Mouse (Mus musculus) urinary bladder, postnatal 36 days (tissue): ENCODE measurements around the gene Yipf2.

Experiments used
- DNase-seq, 2 experiments: peaks; one replicate each; pipeline ENCODE4 v3.0.0; 2022; ENCODE audit warnings: low spot score in 2 of 2, mixed read lengths in 1 of 2

Yipf2 gene

GRCm38 (mm10) chr9:21592703-21593121, at the start of gene Yipf2, which contains the start of gene Timm29:
TSS of gene Yipf2 (minus strand) at chr9:21592828.
TSS of gene Timm29 (plus strand) at chr9:21592722.
- DNase-seq, result peak; percentile 85 to 90

- DNase-seq, result no peak
Observed at GRCm38 (mm10) chr9:21639031-21639430, 46.4 kb upstream of the Yipf2 start.

GRCm38 (mm10) chr9:21635639-21636038, 43.0 kb upstream of the Yipf2 start:
- no peak for DNase-seq

DNA sequence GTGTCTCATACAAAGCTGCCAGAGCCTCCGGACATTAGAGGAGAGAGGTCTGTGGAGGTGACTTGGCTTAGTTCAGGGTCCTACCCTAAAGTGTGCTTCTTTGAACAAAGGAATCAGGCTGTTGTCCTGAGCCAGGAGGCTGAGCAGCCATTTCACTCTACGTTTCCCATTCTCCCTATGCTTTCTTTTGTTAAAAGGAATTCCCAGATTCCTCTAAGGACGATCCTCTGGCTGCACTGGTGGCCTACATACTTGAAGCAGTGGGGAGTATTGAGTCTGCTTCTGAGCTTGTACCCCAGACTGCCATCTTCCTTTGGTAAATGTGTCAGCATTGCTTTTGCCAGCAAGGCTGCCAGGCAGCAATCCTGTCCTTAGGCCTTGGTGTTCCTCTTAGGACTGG, 40.5 kb upstream of the Yipf2 start:
- DNase-seq, result no peak

DNA sequence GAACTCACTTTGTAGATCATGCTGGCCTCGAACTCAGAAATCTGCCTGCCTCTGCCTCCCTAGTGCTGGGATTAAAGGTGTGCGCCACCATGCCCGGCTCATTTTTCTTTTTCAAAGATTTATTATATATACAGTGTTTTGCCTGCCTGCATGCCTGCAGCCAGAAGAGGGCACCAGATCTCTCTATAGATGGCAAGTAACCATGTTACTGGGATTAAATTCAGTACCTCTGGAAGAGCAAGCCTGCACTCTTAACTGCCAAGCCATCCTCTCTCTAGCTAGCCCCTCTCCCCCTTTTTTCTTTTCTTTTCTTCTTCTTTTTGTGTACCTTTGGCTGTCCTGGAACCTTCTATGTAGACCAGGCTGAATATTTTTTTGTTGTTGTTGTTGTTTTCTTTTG, 38.0 kb upstream of the Yipf2 start:
- peak in 1 of 2 experiments; percentile 16 for DNase-seq

GRCm38 (mm10) chr9:21627145-21627795, 34.6 kb upstream of the Yipf2 start:
- no peak for DNase-seq

GRCm38 (mm10) chr9:21626571-21626970, 33.9 kb upstream of the Yipf2 start:
- DNase-seq, result no peak

GRCm38 (mm10) chr9:21625342-21626339, 33.0 kb upstream of the Yipf2 start:
- DNase-seq, result no peak

GRCm38 (mm10) chr9:21622676-21623075, 30.0 kb upstream of the Yipf2 start:
- DNase-seq, result no peak

DNA sequence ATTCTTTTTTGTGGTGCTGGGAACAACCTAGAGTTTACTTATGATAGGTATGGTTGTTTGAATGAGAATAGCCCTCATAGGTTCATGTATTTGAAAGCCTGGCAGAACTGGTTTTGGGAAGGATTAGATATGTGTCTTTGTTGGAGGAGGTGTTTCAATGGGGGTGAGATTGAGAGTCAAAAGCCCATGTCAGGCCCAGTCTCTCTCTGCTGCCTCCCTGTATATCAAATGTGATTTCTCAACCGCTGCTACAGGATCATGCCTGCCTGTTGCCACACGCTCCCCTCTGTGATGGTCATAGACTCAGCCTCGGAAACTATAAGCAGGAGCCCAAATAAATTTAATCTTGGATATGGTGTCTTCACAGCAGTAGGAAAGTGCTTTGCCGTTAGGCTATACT, 27.6 kb upstream of the Yipf2 start:
- no peak for DNase-seq

DNA sequence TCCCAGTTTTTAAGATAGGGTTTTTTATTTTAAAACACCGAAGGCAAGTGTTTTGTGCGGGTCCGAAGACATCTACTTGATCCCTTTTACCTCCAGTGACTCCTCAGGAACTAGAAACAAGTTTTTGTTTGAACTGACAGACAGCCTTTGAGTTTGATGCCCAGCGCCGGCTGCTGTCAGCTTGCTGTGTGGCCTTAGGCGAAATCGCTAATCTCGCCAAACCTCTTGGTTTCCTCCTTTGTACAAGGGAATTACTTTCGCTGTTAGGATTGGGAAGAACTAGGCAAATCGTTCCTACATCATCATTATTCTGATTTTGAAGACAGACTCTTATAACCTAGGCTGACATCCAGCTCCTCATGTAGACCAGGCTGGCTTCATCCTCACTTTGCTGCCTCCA, 24.4 kb upstream of the Yipf2 start:
- DNase-seq, result no peak

- peak; percentile 76 to 85 for DNase-seq
Observed at GRCm38 (mm10) chr9:21616232-21616781, 23.7 kb upstream of the Yipf2 start.

DNA sequence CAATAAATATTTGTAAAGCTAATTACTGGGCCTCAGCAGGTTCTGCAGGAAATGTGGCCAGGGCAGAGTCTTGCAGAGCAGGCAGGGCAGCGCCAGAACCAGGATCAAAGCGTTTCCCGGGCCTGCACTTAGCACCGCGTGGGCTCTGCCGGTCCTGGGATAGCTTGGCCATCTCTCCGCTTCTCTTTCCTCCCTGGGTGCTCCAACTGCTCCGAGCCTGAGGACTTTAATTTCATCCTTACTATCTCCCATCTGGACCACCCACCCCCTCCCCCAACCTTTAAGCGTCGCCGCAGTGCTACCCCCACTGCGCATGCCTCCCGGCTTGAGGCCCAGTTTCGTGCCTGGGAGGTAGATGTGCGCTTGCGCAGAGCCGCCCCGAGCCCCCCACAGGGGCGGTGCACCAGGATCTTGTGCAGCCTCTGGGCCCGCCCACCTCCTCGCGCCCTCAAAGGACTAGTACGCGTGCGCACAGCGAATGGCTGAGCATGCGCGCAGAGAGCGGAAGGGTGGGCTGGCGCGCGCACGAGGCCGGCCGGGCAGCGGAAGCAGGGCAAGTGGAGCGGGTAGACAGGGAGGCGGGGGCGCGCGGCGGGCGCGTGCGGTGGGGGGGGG, 23.1 kb upstream of the Yipf2 start, which contains the start of gene Smarca4:
TSS of gene Smarca4 (plus strand) at position 553 of the 615 bp plus-strand sequence.
- peak; percentile 99 to 100 for DNase-seq

GRCm38 (mm10) chr9:21614864-21615616, 22.4 kb upstream of the Yipf2 start:
- no peak for DNase-seq

DNA sequence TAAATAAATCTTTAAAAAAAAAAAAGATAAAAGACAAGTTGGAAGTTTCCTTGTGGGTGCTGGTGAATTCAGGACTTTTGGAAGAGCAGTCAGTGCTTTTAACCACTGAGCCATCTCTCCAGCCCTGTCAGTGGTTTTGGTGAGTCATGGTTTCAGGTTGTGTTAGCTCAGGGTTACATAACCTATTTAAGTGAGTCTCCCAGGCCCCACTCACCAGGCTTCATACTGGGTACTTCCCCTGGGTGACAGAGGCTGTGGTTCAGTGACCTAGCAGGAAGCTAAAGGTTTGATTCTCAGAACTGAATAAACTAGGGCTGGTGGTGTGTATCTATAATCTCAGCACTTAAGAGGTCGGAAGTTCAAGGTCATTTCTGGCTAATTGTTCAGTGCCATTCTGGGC, 17.2 kb upstream of the Yipf2 start:
- peak in 1 of 2 experiments; percentile 55 for DNase-seq

GRCm38 (mm10) chr9:21606648-21607047, 14.0 kb upstream of the Yipf2 start:
- DNase-seq, result no peak

DNA sequence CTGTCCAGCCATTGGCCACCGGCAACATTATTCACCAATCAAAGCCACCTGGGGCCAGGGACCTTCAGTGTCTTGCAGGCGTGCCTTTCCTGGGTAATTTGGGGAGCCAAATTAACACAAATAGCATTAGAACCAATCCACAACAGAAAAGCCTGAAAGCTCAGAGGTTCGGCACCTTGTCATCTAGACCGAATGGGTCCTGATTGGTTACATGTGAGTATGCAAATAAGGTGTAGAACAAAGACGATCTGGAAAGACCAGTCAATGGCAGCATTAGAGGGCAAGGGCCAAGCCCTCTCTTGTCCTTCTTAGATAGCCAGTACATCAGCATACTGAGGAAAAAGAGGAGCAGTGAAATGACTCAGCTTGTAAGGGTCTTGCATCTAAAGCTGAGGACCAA, 13.2 kb upstream of the Yipf2 start:
- DNase-seq, result no peak

DNA sequence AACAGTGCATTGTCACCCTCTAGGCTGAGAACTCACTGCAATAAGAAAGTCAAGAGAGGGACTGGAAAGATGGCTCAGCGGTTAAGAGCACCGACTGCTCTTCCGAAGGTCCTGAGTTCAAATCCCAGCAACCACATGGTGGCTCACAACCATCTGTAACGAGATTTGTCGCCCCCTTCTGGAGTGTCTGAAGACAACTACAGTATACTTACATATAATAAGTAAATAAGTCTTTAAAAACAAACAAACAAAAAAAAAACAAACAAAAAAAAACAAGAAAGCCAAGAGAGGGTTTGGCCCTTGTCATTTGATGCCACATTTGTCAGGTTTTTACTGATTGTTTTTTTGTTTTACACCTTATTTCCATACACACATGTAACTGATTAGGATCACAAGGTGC, 11.5 kb upstream of the Yipf2 start:
- DNase-seq, result no peak

- DNase-seq, result peak; percentile 61 to 68
Observed at GRCm38 (mm10) chr9:21601722-21602399, 9.2 kb upstream of the Yipf2 start.

GRCm38 (mm10) chr9:21601073-21601472, 8.4 kb upstream of the Yipf2 start:
- no peak for DNase-seq

DNA sequence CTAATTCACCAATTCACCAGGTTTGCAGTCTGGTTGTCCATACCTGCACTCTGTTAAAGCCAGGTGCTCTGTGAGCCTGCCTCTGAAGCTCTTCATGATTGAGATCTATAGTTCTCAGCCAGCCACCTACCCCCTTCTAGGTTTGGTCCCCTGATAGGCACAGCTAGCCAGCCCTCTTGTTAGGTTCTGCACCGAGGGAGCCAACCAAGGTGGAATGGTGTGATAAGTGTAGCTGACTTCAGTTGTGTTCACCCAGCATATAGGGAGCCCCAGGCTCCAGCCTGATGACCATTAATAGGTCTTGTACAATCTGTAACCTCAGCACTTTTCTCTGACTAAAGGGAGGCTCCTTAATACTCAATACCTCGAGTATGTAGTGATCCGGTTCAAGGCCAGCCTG, 7.6 kb upstream of the Yipf2 start:
- DNase-seq, result no peak
